In genomic region chr5:102502333-102502732, GRCm38 (mm10) we compare ENCODE assay signal across 13 mouse cellular contexts. TPM values are rescaled to one million over a fixed set of nuclear protein-coding genes. Genes with fewer than 3 reads are reported as not detected.
DNase-seq lines count a peak whose midpoint lies in the region; ATAC-seq and TF ChIP-seq lines count a peak whose summit lies in the region.
"Had no signal": no experiment of that assay in that cellular context is flagged by ENCODE, and none has a peak within 500 bp of the region (broad histone marks: within the 10 kb centered on the region; RNA-seq: fewer than 3 reads in every experiment).

No protein-coding gene starts in this region.

- H3K27ac ChIP-seq in kidney, embryonic 14.5 days (ENCODE audit: low read depth, low read length): no peak overlapping the region
- H3K27ac ChIP-seq in bone marrow macrophage, adult 2 months (ENCODE audit: insufficient read depth, low read depth, low read length): peak overlapping the region; percentile 89
- H3K27ac ChIP-seq in liver, postnatal 0 days (ENCODE audit: low read depth): peak overlapping the region; percentile 49
- H3K27ac ChIP-seq: limb, embryonic 15.5 days; midbrain, embryonic 10.5 days had no signal

- no peaks in the 10 kb centered on the region for H3K27me3 ChIP-seq in kidney, embryonic 14.5 days (ENCODE audit: control insufficient read depth, insufficient read depth, low read length)
- no peaks in the 10 kb centered on the region for H3K27me3 ChIP-seq in liver, postnatal 0 days (ENCODE audit: insufficient read depth, low read length)
- H3K27me3 ChIP-seq: limb, embryonic 15.5 days had no signal

- peak; percentile 28 for DNase-seq in kidney, adult 9 months
- peak; percentile 1 for DNase-seq in 416B (ENCODE audit: low read depth)
- DNase-seq in liver, postnatal 0 days: no peak
- no peak for DNase-seq in thymus, postnatal 4 days
- no peak for DNase-seq in left cerebral cortex, postnatal 4 days
- DNase-seq: cerebellum, adult 11-12 months had no signal

- ATAC-seq in kidney, embryonic 14.5 days (ENCODE audit: low FRiP score, low TSS enrichment): no peak
- peak; percentile 60 for ATAC-seq in liver, postnatal 0 days
- ATAC-seq: activated CD4-positive, CD25-positive, alpha-beta regulatory T cell, adult 4 months; forebrain, embryonic 14.5 days had no signal

- 76% methylated on average over 2 of the region's 2 CpGs for WGBS in kidney, embryonic 14.5 days
- 38% methylated on average over 2 of the region's 2 CpGs for WGBS in liver, postnatal 0 days (ENCODE audit: insufficient replicate concordance)

- no peaks in the 10 kb centered on the region for H3K9me3 ChIP-seq in kidney, embryonic 14.5 days (ENCODE audit: control insufficient read depth, low read length)
- no peaks in the 10 kb centered on the region for H3K9me3 ChIP-seq in liver, postnatal 0 days (ENCODE audit: low read length)
- H3K9me3 ChIP-seq: limb, embryonic 15.5 days; midbrain, embryonic 10.5 days had no signal

- no peak for TF ChIP-seq CTCF in bone marrow macrophage, adult 2 months (IDR thresholded peaks at IDR 0.05; ENCODE audit: low read depth, low read length)
- TF ChIP-seq CTCF in liver, postnatal 0 days (IDR thresholded peaks at IDR 0.05; ENCODE audit: low read depth): no peak

- H3K9ac ChIP-seq in kidney, embryonic 14.5 days (ENCODE audit: low read depth, low read length): no peak overlapping the region
- H3K9ac ChIP-seq in liver, postnatal 0 days (replicated peaks): no peak overlapping the region
- H3K9ac ChIP-seq: limb, embryonic 15.5 days had no signal

- intact Hi-C loops in left cerebral cortex, postnatal 4 days (cut with DNase I): no loop called here

- TF ChIP-seq POLR2A in bone marrow macrophage, adult 2 months (IDR thresholded peaks at IDR 0.05; ENCODE audit: borderline replicate concordance, low read depth, low read length): no peak

- no peak overlapping the region for H3K4me2 ChIP-seq in kidney, embryonic 14.5 days (replicated peaks; ENCODE audit: low read depth, low read length)
- no peak overlapping the region for H3K4me2 ChIP-seq in liver, postnatal 0 days (ENCODE audit: low read depth, low read length)
- H3K4me2 ChIP-seq: limb, embryonic 15.5 days had no signal

- TF ChIP-seq EP300 in liver, postnatal 0 days (IDR thresholded peaks at IDR 0.05; ENCODE audit: low read depth): peak; percentile 22; the same call in 1 of the 2 replicates

- H3K36me3 ChIP-seq in kidney, embryonic 14.5 days (ENCODE audit: control insufficient read depth, insufficient read depth, low read length): no peaks in the 10 kb centered on the region
- H3K36me3 ChIP-seq in liver, postnatal 0 days (replicated peaks; ENCODE audit: insufficient read depth, low read length): no peaks in the 10 kb centered on the region
- H3K36me3 ChIP-seq: limb, embryonic 15.5 days; midbrain, embryonic 10.5 days had no signal

- H3K4me1 ChIP-seq in kidney, embryonic 14.5 days (ENCODE audit: control insufficient read depth, insufficient read depth, low read length): no peaks in the 10 kb centered on the region
- peaks cover 54% of the 10 kb centered on the region for H3K4me1 ChIP-seq in bone marrow macrophage, adult 2 months (ENCODE audit: control insufficient read depth, insufficient read depth, low read length)
- peaks cover 16% of the 10 kb centered on the region for H3K4me1 ChIP-seq in liver, postnatal 0 days (ENCODE audit: insufficient read depth)
- H3K4me1 ChIP-seq: limb, embryonic 15.5 days; midbrain, embryonic 10.5 days had no signal

- no peak overlapping the region; the same call in 1 of the 2 replicates for H3K4me3 ChIP-seq in kidney, embryonic 14.5 days (ENCODE audit: low read length)
- no peak overlapping the region for H3K4me3 ChIP-seq in bone marrow macrophage, adult 2 months (ENCODE audit: insufficient read depth, low read length)
- H3K4me3 ChIP-seq in liver, postnatal 0 days (ENCODE audit: low read depth, low read length): no peak overlapping the region
- H3K4me3 ChIP-seq: limb, embryonic 15.5 days; midbrain, embryonic 10.5 days; myocyte had no signal

RNA-seq across cellular contexts. Expression of gene Arhgap24, which starts 21.1 kb away (rescaled TPM):
- polyA plus RNA-seq in kidney, embryonic 14.5 days (2014; fragmentation: Nextera tagmentation; extraction: Ambion mirVana): 30.9 and 51.1 TPM in 2 replicates
- 1.6 and 1.7 TPM in 2 replicates for polyA plus RNA-seq in bone marrow macrophage, adult 2 months (2012; ENCODE audit: insufficient read depth, insufficient read length, missing spikeins)
- 3.2 and 3.3 TPM in 2 replicates for polyA plus RNA-seq in liver, postnatal 0 days (2015; fragmentation: Nextera tagmentation; extraction: Ambion mirVana)
- total RNA-seq in left cerebral cortex, postnatal 4 days (2021): 1 to 10 TPM; 4.6 to 4.9 TPM

Comparison
In these comparisons a context has a peak if more than half of its experiments do, and no peak if none do; other contexts are left out.
1. DNase-seq: peak in kidney, adult 9 months (single experiment) and 416B (single experiment); none in liver, postnatal 0 days (single experiment), thymus, postnatal 4 days (single experiment) and left cerebral cortex, postnatal 4 days (single experiment).